Mouse (Mus musculus) lung, postnatal 0 days (tissue): ENCODE measurements around the gene Rpl3.
"Not testable (repeated sequence)": the region's sequence is repeated elsewhere in the genome, so short reads cannot be mapped to it uniquely, and the experiment has no call there.

Source experiments
- CTCF ChIP-seq: IDR thresholded peaks from 2 replicates; pipeline ENCODE4 v1.5.1; 2016; ENCODE audit warnings: antibody characterized with exemption, mild to moderate bottlenecking
- EP300 ChIP-seq: IDR thresholded peaks from 2 replicates; pipeline ENCODE4 v1.6.1; 2016; ENCODE audit warnings: antibody characterized with exemption, mild to moderate bottlenecking, control low read depth

DNA sequence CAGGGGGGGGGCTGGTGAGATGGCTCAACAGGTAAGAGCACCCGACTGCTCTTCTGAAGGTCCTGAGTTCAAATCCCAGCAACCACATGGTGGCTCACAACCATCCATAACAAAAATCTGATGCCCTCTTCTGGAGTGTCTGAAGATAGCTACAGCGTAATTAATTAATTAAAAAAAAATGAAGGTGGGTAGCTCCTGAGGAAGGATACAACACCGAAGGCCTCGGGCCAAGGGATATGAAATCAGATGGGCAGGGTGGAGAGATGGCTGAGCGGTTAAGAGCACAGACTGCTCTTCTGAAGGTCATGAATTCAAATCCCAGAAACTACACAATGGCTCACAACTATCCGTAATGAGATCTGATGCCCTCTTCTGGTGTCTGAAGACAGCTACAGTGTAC, 30.8 kb upstream of the Rpl3 start:
- not testable (repeated sequence) for TF ChIP-seq EP300, CTCF
